Mouse (Mus musculus): ENCODE data around the gene Rad23b.
"Not testable (repeated sequence)": the region's sequence is repeated elsewhere in the genome, so short reads cannot be mapped to it uniquely, and the experiment has no call there.

The Rad23b gene

DNA sequence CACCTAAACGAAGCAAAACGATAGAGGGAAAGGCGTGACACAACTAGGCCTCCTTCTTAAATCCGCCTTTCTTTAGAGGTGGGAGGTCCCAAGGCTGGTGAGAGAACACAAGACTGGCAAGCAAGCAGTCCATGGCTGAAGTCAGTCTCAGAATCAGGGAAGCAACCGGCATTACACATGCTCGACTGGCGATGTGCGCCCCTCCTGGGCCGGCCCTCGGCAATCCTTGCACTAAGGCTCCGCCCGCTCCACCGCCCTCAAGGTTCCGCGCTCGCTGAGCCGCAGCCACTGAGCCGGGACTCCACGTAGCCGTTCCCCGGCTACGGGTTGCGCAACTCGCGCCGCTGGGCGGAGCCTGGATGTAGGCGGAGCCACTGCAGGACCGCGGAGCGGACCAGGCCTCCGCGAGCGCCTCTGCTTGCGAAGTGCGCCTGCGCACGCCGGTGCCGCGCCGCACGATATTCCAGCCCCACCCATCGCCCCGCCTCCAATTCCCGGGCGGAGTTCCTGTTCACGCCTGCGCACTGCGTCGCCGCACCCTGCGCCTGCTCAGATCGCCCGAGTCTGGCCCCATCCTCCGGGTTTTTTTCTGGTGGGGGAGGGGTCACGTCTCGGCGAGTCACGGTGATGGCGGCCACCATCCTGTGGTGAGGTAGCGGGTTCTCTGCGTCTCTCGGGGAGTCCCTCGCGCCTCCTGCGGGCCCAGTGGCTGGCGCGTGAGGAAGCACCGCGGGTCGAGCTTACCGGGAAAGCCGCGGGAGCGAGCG, at the start of gene Rad23b:
Gene Rad23b (plus strand): TSS at position 592 of the 767 bp plus-strand sequence.
- DNase-seq (ENCODE audit: low read depth in 2 of 2, low spot score in 2 of 2): peak; percentile 100

GRCm38 (mm10) chr4:55304121-55304520, 45.7 kb upstream of the Rad23b start:
- DNase-seq (ENCODE audit: low read depth in 2 of 2, low spot score in 2 of 2): no peak

GRCm38 (mm10) chr4:55306636-55307035, 43.2 kb upstream of the Rad23b start:
- no peak for DNase-seq (ENCODE audit: low read depth in 2 of 2, low spot score in 2 of 2)

GRCm38 (mm10) chr4:55316726-55317125, 33.1 kb upstream of the Rad23b start:
- DNase-seq (ENCODE audit: low read depth in 2 of 2, low spot score in 2 of 2): no peak

DNA sequence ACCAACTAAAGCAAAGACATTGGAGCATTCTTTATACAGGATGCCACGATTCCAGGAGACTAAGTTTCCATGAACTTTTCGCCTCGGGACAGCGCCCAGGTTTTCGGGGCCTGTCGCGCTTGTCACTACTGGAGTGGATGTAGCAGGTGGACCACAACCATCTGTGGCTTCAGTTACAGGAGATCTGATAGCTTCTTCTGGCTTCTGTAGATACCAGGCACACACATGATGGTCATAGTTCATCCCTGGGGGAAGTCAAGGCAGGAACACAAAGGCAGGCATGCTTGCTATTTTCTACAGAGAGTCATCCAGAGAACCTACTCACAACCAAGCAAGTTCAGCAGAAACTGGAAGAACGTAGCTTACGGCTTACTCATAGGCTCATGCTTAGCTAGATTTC, 31.5 kb upstream of the Rad23b start:
- not testable (repeated sequence) for DNase-seq (ENCODE audit: low read depth in 2 of 2, low spot score in 2 of 2)

- no peak for DNase-seq (ENCODE audit: low read depth in 2 of 2, low spot score in 2 of 2)
These were observed 23.9 kb upstream of the Rad23b start for GRCm38 (mm10) chr4:55325786-55326518.

- DNase-seq (ENCODE audit: low read depth in 2 of 2, low spot score in 2 of 2): no peak
These were observed 22.3 kb upstream of the Rad23b start for GRCm38 (mm10) chr4:55327508-55327907.

DNA sequence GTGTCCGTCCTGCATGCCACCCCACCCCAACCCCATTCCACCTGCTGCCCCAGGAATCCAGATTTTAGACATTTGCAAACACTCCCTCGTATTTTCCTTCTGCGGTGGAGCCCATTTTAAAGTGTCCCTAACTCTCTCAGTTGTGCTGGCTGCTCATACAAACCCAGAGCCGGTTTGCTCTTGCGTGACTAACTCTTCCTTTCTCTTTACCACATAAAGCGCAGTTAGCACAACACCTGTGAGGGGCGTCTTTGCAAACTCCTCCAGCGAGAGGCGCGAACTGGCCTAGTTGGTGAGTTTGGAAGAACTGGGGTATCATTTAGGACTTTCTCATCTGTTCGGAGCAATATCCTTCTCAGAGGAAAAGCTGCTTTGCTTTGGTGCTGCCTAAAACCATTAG, 21.4 kb upstream of the Rad23b start:
- no peak for DNase-seq (ENCODE audit: low read depth in 2 of 2, low spot score in 2 of 2)

GRCm38 (mm10) chr4:55328928-55329327, 20.9 kb upstream of the Rad23b start:
- DNase-seq (ENCODE audit: low read depth in 2 of 2, low spot score in 2 of 2): not testable (repeated sequence)

GRCm38 (mm10) chr4:55329621-55330346, 20.1 kb upstream of the Rad23b start:
- DNase-seq (ENCODE audit: low read depth in 2 of 2, low spot score in 2 of 2): no peak

GRCm38 (mm10) chr4:55335030-55335770, 14.6 kb upstream of the Rad23b start:
- no peak for DNase-seq (ENCODE audit: low read depth in 2 of 2, low spot score in 2 of 2)

- DNase-seq (ENCODE audit: low read depth in 2 of 2, low spot score in 2 of 2): no peak
These were observed 10.9 kb upstream of the Rad23b start for GRCm38 (mm10) chr4:55338905-55339304.

GRCm38 (mm10) chr4:55339388-55339787, 10.5 kb upstream of the Rad23b start:
- no peak for DNase-seq (ENCODE audit: low read depth in 2 of 2, low spot score in 2 of 2)

DNA sequence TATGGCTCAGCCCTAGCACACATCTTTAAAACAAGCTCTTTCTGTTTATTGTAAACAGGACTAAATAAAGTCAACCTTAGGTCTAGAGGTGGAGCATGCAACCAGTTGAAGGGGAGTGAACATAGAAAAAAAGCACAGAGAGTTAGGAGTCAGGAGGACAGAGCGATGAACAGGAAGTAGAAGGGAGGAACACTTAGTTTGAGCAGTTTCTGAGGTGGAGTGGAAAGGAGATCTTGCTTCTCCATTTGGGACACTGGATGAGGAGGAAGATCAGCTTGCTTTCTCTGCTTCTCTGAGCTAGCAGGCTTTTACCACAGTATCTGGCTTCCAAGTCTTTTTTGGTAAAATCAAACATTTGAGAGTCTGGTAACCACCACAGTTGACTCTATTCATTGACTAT, 8.0 kb upstream of the Rad23b start:
- no peak for DNase-seq (ENCODE audit: low read depth in 2 of 2, low spot score in 2 of 2)

DNA sequence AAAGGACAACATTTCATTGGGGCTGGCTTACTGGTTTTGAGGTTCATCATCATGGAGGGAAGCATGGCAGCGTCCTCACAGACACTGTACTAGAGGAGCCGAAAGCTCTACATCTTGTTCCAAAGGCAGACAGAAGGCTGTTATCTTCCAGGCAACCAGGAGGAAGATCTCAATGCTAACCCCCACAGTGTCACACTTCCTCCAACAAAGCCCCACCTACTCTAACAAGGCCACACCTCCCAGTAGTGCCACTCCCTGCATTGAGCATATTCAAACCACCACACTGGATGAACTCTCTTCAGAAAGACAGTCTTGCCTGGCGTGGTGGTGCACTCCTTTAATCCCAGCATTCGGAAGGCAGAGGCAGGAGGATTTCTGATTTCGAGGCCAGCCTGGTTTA, 7.2 kb upstream of the Rad23b start:
- DNase-seq (ENCODE audit: low read depth in 2 of 2, low spot score in 2 of 2): peak; percentile 30 to 62

- DNase-seq (ENCODE audit: low read depth in 2 of 2, low spot score in 2 of 2): peak; percentile 60 to 72
These were observed 6.6 kb upstream of the Rad23b start for GRCm38 (mm10) chr4:55343287-55343686.

- DNase-seq (ENCODE audit: low read depth in 2 of 2, low spot score in 2 of 2): no peak
These were observed 938 bp upstream of the Rad23b start for GRCm38 (mm10) chr4:55348759-55349451.

GRCm38 (mm10) chr4:55350219-55350931, 532 bp downstream of the Rad23b start:
- peak in 1 of 2 experiments; percentile 38 for DNase-seq (ENCODE audit: low read depth in 2 of 2, low spot score in 2 of 2)

- DNase-seq (ENCODE audit: low read depth in 2 of 2, low spot score in 2 of 2): no peak
These were observed 1.2 kb downstream of the Rad23b start for GRCm38 (mm10) chr4:55351037-55351436.

- no peak for DNase-seq (ENCODE audit: low read depth in 2 of 2, low spot score in 2 of 2)
These were observed 2.0 kb downstream of the Rad23b start for GRCm38 (mm10) chr4:55351860-55352259.
